Mouse (Mus musculus) heart, embryonic 16.5 days (tissue): Measurements from ENCODE around the gene Gpld1. TPM values are rescaled to one million over a fixed set of nuclear protein-coding genes. Genes with fewer than 3 reads are reported as not detected.

ENCODE experiments used
- ATAC-seq: fragments of 200-750 bp; cut with Nextera tagmentation; replicated peaks from 2 replicates; pipeline ENCODE4 v1.8.0; 2017; ENCODE audit warnings: moderate number of reproducible peaks; ENCODE audit not compliant: insufficient read depth, low FRiP score; ENCODE audit errors: extremely low read depth
- H3K27ac ChIP-seq: fragments of 300-500 bp; sonication (generic); 2 replicates; pipeline ENCODE4 v1.5.1; 2014; ENCODE audit warnings: mild to moderate bottlenecking, low read length, control low read depth, moderate library complexity
- H3K27me3 ChIP-seq: fragments of 300-500 bp; sonication (generic); 2 replicates; pipeline ENCODE4 v1.6.1; 2014; ENCODE audit warnings: low read length, mixed read lengths; ENCODE audit not compliant: control insufficient read depth, insufficient read depth
- H3K36me3 ChIP-seq: fragments of 300-500 bp; sonication (generic); 2 replicates; pipeline ENCODE4 v1.6.1; 2014; ENCODE audit not compliant: control insufficient read depth, insufficient read depth
- H3K4me1 ChIP-seq: fragments of 300-500 bp; sonication (generic); 2 replicates; pipeline ENCODE4 v1.6.1; 2014; ENCODE audit warnings: low read length, mixed read lengths; ENCODE audit not compliant: control insufficient read depth, insufficient read depth
- H3K4me2 ChIP-seq: fragments of 300-500 bp; sonication (generic); 2 replicates; pipeline ENCODE4 v1.6.1; 2014; ENCODE audit warnings: low read depth, mild to moderate bottlenecking, control low read depth, low read length
- H3K4me3 ChIP-seq: fragments of 300-500 bp; sonication (generic); 2 replicates; pipeline ENCODE4 v1.5.1; 2014; ENCODE audit warnings: mild to moderate bottlenecking, control low read depth, low read length
- H3K9ac ChIP-seq: fragments of 300-500 bp; sonication (generic); 2 replicates; pipeline ENCODE4 v1.6.1; 2014; ENCODE audit warnings: low read length, control low read depth
- H3K9me3 ChIP-seq: fragments of 300-500 bp; sonication (generic); replicated peaks from 2 replicates; pipeline ENCODE4 v1.6.1; 2016; ENCODE audit warnings: low read length; ENCODE audit not compliant: control insufficient read depth
- WGBS: fragments of 180-500 bp; shearing (Covaris S2); extraction: QIAGEN DNeasy Blood & Tissue Kit; methylation state at CpG from one replicate; pipeline ENCODE4 v1.1.7; 2014; 5-methylcytosine and 5-hydroxymethylcytosine counted together
- polyA plus RNA-seq: library from polyadenylated mRNA; unstranded; fragments of >200 nt; fragmentation: Nextera tagmentation; extraction: Ambion mirVana; gene quantifications from 2 replicates; pipeline ENCODE4 v1.2.1, GENCODE M21; 2015

Gpld1 gene
- polyA plus RNA-seq: 0.25 and 0.55 TPM in 2 replicates

- no peak within 1 kb of the TSS for H3K9ac ChIP-seq
- WGBS: 61% methylated on average over 17 of the region's 17 CpGs
- H3K27ac ChIP-seq: no peak within 1 kb of the TSS
- peaks cover 10% of the 10 kb centered on the region for H3K4me1 ChIP-seq
- no peak within 1 kb of the TSS for H3K4me3 ChIP-seq
- no peak within 1 kb of the TSS for H3K4me2 ChIP-seq
- no peak for ATAC-seq
- H3K27me3 ChIP-seq: no peaks in the 10 kb centered on the region; the same call in 1 of the 2 replicates
- no peaks in the 10 kb centered on the region for H3K36me3 ChIP-seq
- H3K9me3 ChIP-seq: no peaks in the 10 kb centered on the region
Observed at GRCm38 (mm10) chr13:24942512-24943282, at the start of gene Gpld1. Gene Gpld1 (plus strand): TSS chr13:24943152.

- no peak overlapping the region for H3K4me2 ChIP-seq
- H3K27me3 ChIP-seq: no peaks in the 10 kb centered on the region
- H3K9ac ChIP-seq: no peak overlapping the region
- no peaks in the 10 kb centered on the region for H3K9me3 ChIP-seq
- H3K36me3 ChIP-seq: no peaks in the 10 kb centered on the region
- ATAC-seq: no peak
- H3K4me1 ChIP-seq: no peaks in the 10 kb centered on the region
- no peak overlapping the region for H3K4me3 ChIP-seq
- H3K27ac ChIP-seq: no peak overlapping the region
- WGBS: 68% methylated on average over 2 of the region's 2 CpGs
Observed at GRCm38 (mm10) chr13:24893880-24894279, 49.1 kb upstream of the Gpld1 start.

GRCm38 (mm10) chr13:24901916-24902315 lies 41.0 kb upstream of the Gpld1 start:
- H3K36me3 ChIP-seq: no peaks in the 10 kb centered on the region
- no peak overlapping the region for H3K9ac ChIP-seq
- H3K4me3 ChIP-seq: no peak overlapping the region
- 91% methylated on average over 2 of the region's 2 CpGs for WGBS
- H3K27ac ChIP-seq: no peak overlapping the region
- ATAC-seq: no peak
- H3K4me1 ChIP-seq: no peaks in the 10 kb centered on the region
- no peaks in the 10 kb centered on the region for H3K27me3 ChIP-seq
- no peak overlapping the region for H3K4me2 ChIP-seq
- H3K9me3 ChIP-seq: no peaks in the 10 kb centered on the region

GRCm38 (mm10) chr13:24903412-24903811 lies 39.5 kb upstream of the Gpld1 start:
- 39% methylated on average over 6 of the region's 6 CpGs for WGBS
- ATAC-seq: peak; percentile 60; the same call in 1 of the 2 replicates

GRCm38 (mm10) chr13:24905422-24905821 lies 37.5 kb upstream of the Gpld1 start:
- H3K4me2 ChIP-seq: no peak overlapping the region
- no peak overlapping the region for H3K27ac ChIP-seq
- 81% methylated on average over 12 of the region's 12 CpGs for WGBS
- no peaks in the 10 kb centered on the region for H3K9me3 ChIP-seq
- no peaks in the 10 kb centered on the region for H3K27me3 ChIP-seq
- no peaks in the 10 kb centered on the region for H3K4me1 ChIP-seq
- no peak overlapping the region for H3K9ac ChIP-seq
- no peak overlapping the region for H3K4me3 ChIP-seq
- no peaks in the 10 kb centered on the region for H3K36me3 ChIP-seq
- no peak for ATAC-seq

More at GRCm38 (mm10) chr13:24903412-24903811, 39.5 kb upstream of the Gpld1 start:
- Histone ChIP-seq H3K27ac (peak overlapping the region; percentile 59; the same call in 1 of the 2 replicates), H3K27me3 (no peaks in the 10 kb centered on the region), H3K4me3 (no peak overlapping the region), H3K36me3 (no peaks in the 10 kb centered on the region), H3K9me3 (no peaks in the 10 kb centered on the region), H3K9ac (no peak overlapping the region), H3K4me2 (no peak overlapping the region), H3K4me1 (no peaks in the 10 kb centered on the region)

- Histone ChIP-seq H3K36me3 (no peaks in the 10 kb centered on the region; the same call in none of the 2 replicates), H3K9me3 (no peaks in the 10 kb centered on the region), H3K4me3 (no peak overlapping the region), H3K4me1 (no peaks in the 10 kb centered on the region), H3K27ac (no peak overlapping the region), H3K27me3 (no peaks in the 10 kb centered on the region), H3K4me2 (no peak overlapping the region), H3K9ac (no peak overlapping the region)
- no peak for ATAC-seq
- WGBS: 79% methylated on average over 11 of the region's 11 CpGs
Observed at GRCm38 (mm10) chr13:24906831-24907570, 36.0 kb upstream of the Gpld1 start.

- Histone ChIP-seq H3K27ac (no peak overlapping the region), H3K9ac (no peak overlapping the region), H3K27me3 (no peaks in the 10 kb centered on the region), H3K4me1 (no peaks in the 10 kb centered on the region), H3K9me3 (no peaks in the 10 kb centered on the region), H3K4me2 (no peak overlapping the region), H3K36me3 (peaks cover 8% of the 10 kb centered on the region), H3K4me3 (no peak overlapping the region)
- ATAC-seq: no peak
- 88% methylated on average over 1 of the region's 1 CpGs for WGBS
Observed at GRCm38 (mm10) chr13:24909112-24909511, 33.8 kb upstream of the Gpld1 start.

- peaks cover 16% of the 10 kb centered on the region for H3K36me3 ChIP-seq
- H3K27me3 ChIP-seq: no peaks in the 10 kb centered on the region
- H3K9ac ChIP-seq: no peak overlapping the region
- no peak overlapping the region for H3K4me2 ChIP-seq
- H3K4me1 ChIP-seq: peaks cover 6% of the 10 kb centered on the region; the same call in 1 of the 2 replicates
- H3K27ac ChIP-seq: no peak overlapping the region
- no peak overlapping the region for H3K4me3 ChIP-seq
- ATAC-seq: no peak
- 89% methylated on average over 7 of the region's 7 CpGs for WGBS
- H3K9me3 ChIP-seq: no peaks in the 10 kb centered on the region
Observed at GRCm38 (mm10) chr13:24913576-24913975, 29.4 kb upstream of the Gpld1 start.

- Histone ChIP-seq H3K4me1 (peaks cover 6% of the 10 kb centered on the region; the same call in 1 of the 2 replicates), H3K4me2 (no peak overlapping the region), H3K27ac (peak overlapping the region; percentile 14; the same call in 1 of the 2 replicates), H3K36me3 (peaks cover 19% of the 10 kb centered on the region), H3K4me3 (no peak overlapping the region), H3K9ac (no peak overlapping the region), H3K9me3 (no peaks in the 10 kb centered on the region), H3K27me3 (no peaks in the 10 kb centered on the region)
- 68% methylated on average over 4 of the region's 4 CpGs for WGBS
- ATAC-seq: no peak
Observed at GRCm38 (mm10) chr13:24914915-24915314, 28.0 kb upstream of the Gpld1 start.
